Mouse (Mus musculus) limb, embryonic 14.5 days (tissue): ENCODE measurements around the gene Tmeff1. TPM values are rescaled to one million over a fixed set of nuclear protein-coding genes. Genes with fewer than 3 reads are reported as not detected.
"Not testable (repeated sequence)": the region's sequence is repeated elsewhere in the genome, so short reads cannot be mapped to it uniquely, and the experiment has no call there.

Source experiments
- ATAC-seq: fragments of 200-750 bp; cut with Nextera tagmentation; 2 replicates; pipeline ENCODE4 v1.8.0; 2017; ENCODE audit warnings: low read depth, moderate number of reproducible peaks, moderate TSS enrichment; ENCODE audit not compliant: low FRiP score
- DNase-seq: peaks from one replicate; pipeline ENCODE4 v3.0.0-alpha.2; 2015; ENCODE audit warnings: low spot score
- H3K27ac ChIP-seq: fragments of 300-500 bp; sonication (generic); replicated peaks from 2 replicates; pipeline ENCODE4 v1.5.1; 2014; ENCODE audit warnings: low read depth, mild to moderate bottlenecking, low read length, moderate library complexity, mixed read lengths
- H3K27me3 ChIP-seq: fragments of 300-500 bp; sonication (generic); 2 replicates; pipeline ENCODE4 v1.6.1; 2014; ENCODE audit warnings: low read length, mixed read lengths; ENCODE audit not compliant: control insufficient read depth, insufficient read depth
- H3K36me3 ChIP-seq: fragments of 300-500 bp; sonication (generic); 2 replicates; pipeline ENCODE4 v1.6.1; 2014; ENCODE audit warnings: mild to moderate bottlenecking, low read length, moderate library complexity, mixed read lengths; ENCODE audit not compliant: control insufficient read depth, insufficient read depth
- H3K4me1 ChIP-seq: fragments of 300-500 bp; sonication (generic); 2 replicates; pipeline ENCODE4 v1.6.1; 2014; ENCODE audit warnings: antibody characterized with exemption, low read length, mixed read lengths; ENCODE audit not compliant: control insufficient read depth, insufficient read depth
- H3K4me2 ChIP-seq: fragments of 300-500 bp; sonication (generic); replicated peaks from 2 replicates; pipeline ENCODE4 v1.6.1; 2014; ENCODE audit warnings: low read depth, mild to moderate bottlenecking, low read length, moderate library complexity; ENCODE audit not compliant: severe bottlenecking
- H3K4me3 ChIP-seq: fragments of 300-500 bp; sonication (generic); replicated peaks from 2 replicates; pipeline ENCODE4 v1.5.1; 2014; ENCODE audit warnings: low read length
- H3K9ac ChIP-seq: fragments of 300-500 bp; sonication (generic); 2 replicates; pipeline ENCODE4 v1.6.1; 2014; ENCODE audit warnings: mild to moderate bottlenecking, low read depth, low read length, moderate library complexity; ENCODE audit not compliant: severe bottlenecking
- H3K9me3 ChIP-seq: fragments of 300-500 bp; sonication (generic); 2 replicates; pipeline ENCODE4 v1.6.1; 2016; ENCODE audit warnings: low read length; ENCODE audit not compliant: control insufficient read depth
- POLR2A ChIP-seq: fragments of 200-500 bp; IDR thresholded peaks from 2 replicates; pipeline ENCODE4 v1.8.0; 2012; ENCODE audit warnings: inconsistent platforms, mild to moderate bottlenecking, moderate library complexity, borderline replicate concordance; ENCODE audit not compliant: insufficient read depth, insufficient read length; ENCODE audit errors: extremely low read depth
- WGBS: fragments of 180-500 bp; shearing (Covaris S2); extraction: QIAGEN DNeasy Blood & Tissue Kit; methylation state at CpG from one replicate; pipeline ENCODE4 v1.1.7; 2014; 5-methylcytosine and 5-hydroxymethylcytosine counted together
- polyA plus RNA-seq, 2 experiments: library from polyadenylated mRNA; depleted of rRNA in 1 of 2; stranded (reverse) in 1 of 2; unstranded in 1 of 2; fragments of >200 nt; fragmentation: Nextera tagmentation in 1 of 2; extraction: Ambion mirVana in 1 of 2; gene quantifications; 2 replicates each; pipeline versions ENCODE4 v1.2.1 to v1.2.3; 2012 to 2014

The Tmeff1 gene
- polyA plus RNA-seq, 2 experiments, result 55.4 to 71.7 TPM

DNA sequence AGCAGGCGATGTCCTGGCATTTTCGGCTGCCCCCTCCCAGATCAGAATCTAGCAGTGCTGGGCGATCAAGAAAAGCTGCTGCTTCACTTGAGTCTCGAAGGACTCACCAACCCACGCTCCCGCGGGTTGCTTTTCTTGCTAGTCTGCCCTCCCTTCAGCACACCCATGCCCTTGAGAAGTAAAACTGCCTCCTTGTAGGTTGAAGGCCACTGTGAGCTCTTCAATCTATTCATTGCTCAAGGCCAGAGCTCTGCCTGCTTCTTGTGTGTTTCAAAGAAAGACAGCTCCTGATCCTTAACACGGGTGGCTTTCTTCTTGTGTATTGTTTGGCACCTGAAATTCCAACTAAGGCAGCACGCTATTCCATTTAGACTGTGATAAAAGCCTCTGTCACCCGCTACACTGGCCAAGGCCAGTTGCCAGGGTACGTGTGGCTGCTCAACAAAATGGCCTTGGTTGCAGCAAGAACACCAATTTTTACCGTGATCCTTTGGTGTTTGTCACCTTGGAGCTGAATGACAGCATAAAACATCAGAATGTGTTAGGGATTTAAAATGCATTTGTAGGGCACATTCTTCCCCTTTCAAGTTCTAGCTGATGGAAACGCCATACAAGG is 91.7 kb downstream of the Tmeff1 start:
- no peak for ATAC-seq
- H3K27me3 ChIP-seq, result no peaks in the 10 kb centered on the region
- no peak overlapping the region for H3K4me2 ChIP-seq
- no peak overlapping the region for H3K27ac ChIP-seq
- TF ChIP-seq POLR2A, result no peak
- H3K36me3 ChIP-seq, result peaks cover 22% of the 10 kb centered on the region
- H3K9ac ChIP-seq, result no peak overlapping the region
- no peaks in the 10 kb centered on the region for H3K4me1 ChIP-seq
- H3K4me3 ChIP-seq, result no peak overlapping the region
- WGBS, result 92% methylated on average over 13 of the region's 13 CpGs
- no peak for DNase-seq
- H3K9me3 ChIP-seq, result no peaks in the 10 kb centered on the region

DNA sequence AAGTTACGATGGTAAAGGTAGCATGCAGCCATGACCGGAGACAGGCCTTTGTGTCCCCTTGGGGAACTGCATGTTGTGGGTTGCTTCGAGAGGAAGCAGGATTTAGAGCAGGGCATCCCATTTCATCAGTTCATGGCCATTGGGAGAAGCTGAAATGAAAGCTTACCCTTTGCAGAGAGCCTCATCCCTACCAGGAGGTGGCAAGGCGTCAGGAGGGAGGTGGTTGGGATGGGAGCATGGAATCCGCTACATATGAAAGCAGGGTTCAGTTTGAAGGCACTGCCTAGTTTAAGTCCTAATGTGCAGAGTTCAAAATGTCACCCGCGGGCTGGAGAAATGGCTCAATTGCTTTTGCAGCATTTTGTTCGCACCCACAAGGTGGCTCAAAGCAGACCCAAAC is 92.3 kb downstream of the Tmeff1 start:
- H3K27me3 ChIP-seq, result no peaks in the 10 kb centered on the region
- DNase-seq, result no peak
- no peak for ATAC-seq
- no peak overlapping the region for H3K4me3 ChIP-seq
- no peaks in the 10 kb centered on the region for H3K9me3 ChIP-seq
- H3K36me3 ChIP-seq, result peaks cover 17% of the 10 kb centered on the region
- no peak for TF ChIP-seq POLR2A
- no peaks in the 10 kb centered on the region for H3K4me1 ChIP-seq
- no peak overlapping the region for H3K9ac ChIP-seq
- no peak overlapping the region for H3K4me2 ChIP-seq
- WGBS, result 93% methylated on average over 8 of the region's 8 CpGs
- H3K27ac ChIP-seq, result no peak overlapping the region

DNA sequence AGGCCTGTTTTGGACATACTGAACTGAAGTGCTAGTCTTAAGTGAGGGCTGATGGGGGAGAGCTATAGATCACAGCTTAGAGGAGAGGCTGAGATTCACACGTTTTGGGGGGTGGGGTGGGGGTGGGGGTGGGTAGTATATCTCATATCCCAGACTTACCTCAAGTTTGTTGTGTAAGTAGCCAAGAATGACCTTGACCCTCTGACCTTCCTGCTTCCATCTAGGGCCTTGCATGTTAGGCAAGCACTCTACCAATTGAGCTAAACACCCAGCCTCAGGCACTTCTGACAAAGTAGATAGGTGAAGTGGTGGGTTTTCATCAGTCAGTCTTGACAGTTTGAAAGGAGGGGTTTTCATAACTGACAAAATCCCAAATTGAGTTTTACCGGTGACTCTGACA is 92.8 kb downstream of the Tmeff1 start:
- 67% methylated on average over 2 of the region's 2 CpGs for WGBS
- ATAC-seq (no peak), DNase-seq (no peak)
- Histone ChIP-seq H3K9ac (no peak overlapping the region), H3K4me3 (no peak overlapping the region), H3K27ac (no peak overlapping the region), H3K9me3 (no peaks in the 10 kb centered on the region), H3K4me1 (no peaks in the 10 kb centered on the region), H3K36me3 (peaks cover 11% of the 10 kb centered on the region), H3K4me2 (no peak overlapping the region), H3K27me3 (no peaks in the 10 kb centered on the region)
- TF ChIP-seq POLR2A, result no peak

DNA sequence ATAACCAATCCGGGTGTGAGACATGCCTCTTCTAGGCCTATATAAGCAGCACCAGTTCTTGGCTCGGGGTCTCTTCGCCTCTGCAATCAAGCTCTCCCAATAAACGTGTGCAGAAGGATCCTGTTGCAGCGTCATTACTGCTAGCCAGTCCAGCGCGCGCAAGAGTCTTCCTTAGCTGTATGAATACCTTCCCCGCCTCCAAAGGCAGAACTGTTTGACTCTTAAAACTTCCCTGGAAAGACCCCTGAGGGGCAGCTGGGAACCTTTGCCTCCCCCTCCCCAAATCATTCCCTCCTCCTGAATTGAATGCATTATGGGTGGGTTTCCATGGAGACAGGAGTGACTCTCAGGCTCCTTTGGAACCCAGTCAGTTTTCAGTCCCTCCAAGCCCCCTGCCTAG is 93.8 kb downstream of the Tmeff1 start:
- Histone ChIP-seq H3K27me3 (no peaks in the 10 kb centered on the region), H3K4me3 (no peak overlapping the region), H3K36me3 (peaks cover 4% of the 10 kb centered on the region; the same call in 1 of the 2 replicates), H3K27ac (no peak overlapping the region), H3K4me2 (no peak overlapping the region), H3K9me3 (no peaks in the 10 kb centered on the region), H3K4me1 (no peaks in the 10 kb centered on the region), H3K9ac (no peak overlapping the region)
- ATAC-seq (no peak), DNase-seq (no peak)
- 87% methylated on average over 9 of the region's 9 CpGs for WGBS
- no peak for TF ChIP-seq POLR2A

DNA sequence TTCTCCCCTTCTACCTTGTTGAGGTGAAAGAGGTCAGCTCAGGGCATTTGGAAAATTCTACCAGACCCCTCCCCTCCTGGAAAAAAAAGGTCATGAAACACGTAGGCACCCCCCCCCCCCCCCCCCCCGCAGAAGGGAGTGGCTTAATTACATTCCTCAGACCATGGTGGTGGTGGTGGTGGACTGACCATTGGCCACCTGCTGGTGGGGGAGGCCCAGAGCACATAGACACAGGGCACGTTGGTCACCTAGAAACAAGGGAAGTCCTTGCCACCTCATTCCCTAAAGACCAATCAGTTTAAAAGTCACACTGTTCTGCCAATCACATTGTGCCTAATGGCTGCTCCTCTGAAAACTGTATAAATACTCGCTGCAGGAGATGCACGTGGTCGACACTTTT is 94.8 kb downstream of the Tmeff1 start:
- ATAC-seq, H3K9me3 ChIP-seq, H3K27ac ChIP-seq, H3K4me2 ChIP-seq, DNase-seq, H3K9ac ChIP-seq, H3K27me3 ChIP-seq, H3K36me3 ChIP-seq, H3K4me1 ChIP-seq, H3K4me3 ChIP-seq: not testable (repeated sequence)
- 54% methylated on average over 5 of the region's 6 CpGs for whole genome bisulfite sequencing

DNA sequence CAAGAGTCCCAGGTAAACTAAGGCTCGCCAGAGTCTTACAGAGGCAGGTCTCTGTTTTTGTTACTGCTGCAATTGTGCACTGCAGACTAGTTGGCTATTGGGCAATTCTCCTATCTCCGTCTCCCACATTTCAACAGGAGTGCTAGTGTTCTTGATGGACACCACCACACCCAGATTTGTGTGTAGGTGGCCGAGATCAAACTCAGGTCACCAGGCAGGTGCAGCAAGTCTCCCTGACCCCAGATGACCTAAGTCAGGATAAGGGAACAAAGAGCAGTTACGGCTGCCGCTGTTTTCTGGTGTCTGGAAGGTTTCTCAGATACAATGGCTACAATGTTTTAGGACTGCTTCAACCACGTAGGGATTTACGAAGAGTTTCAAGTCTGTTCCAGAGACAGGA is 95.2 kb downstream of the Tmeff1 start:
- Histone ChIP-seq H3K9me3 (no peaks in the 10 kb centered on the region), H3K4me3 (no peak overlapping the region), H3K4me1 (no peaks in the 10 kb centered on the region), H3K27ac (no peak overlapping the region), H3K4me2 (no peak overlapping the region), H3K36me3 (no peaks in the 10 kb centered on the region; the same call in 1 of the 2 replicates), H3K27me3 (no peaks in the 10 kb centered on the region), H3K9ac (no peak overlapping the region)
- no peak for TF ChIP-seq POLR2A
- no peak for ATAC-seq
- no peak for DNase-seq
- WGBS, result 68% methylated on average over 7 of the region's 7 CpGs
